Mouse (Mus musculus) liver, embryonic 18 days (tissue): ENCODE results near the gene Smg8. TPM values are rescaled to one million over a fixed set of nuclear protein-coding genes. Genes with fewer than 3 reads are reported as not detected.

ENCODE experiments used
- polyA plus RNA-seq: library from polyadenylated mRNA; depleted of rRNA; stranded (reverse); fragments of >200 nt; gene quantifications from 2 replicates; pipeline ENCODE4 v1.2.3, GENCODE M21; 2012; rRNA removed

Gene Smg8
- 5.3 and 5.6 TPM in 2 replicates for polyA plus RNA-seq

DNA sequence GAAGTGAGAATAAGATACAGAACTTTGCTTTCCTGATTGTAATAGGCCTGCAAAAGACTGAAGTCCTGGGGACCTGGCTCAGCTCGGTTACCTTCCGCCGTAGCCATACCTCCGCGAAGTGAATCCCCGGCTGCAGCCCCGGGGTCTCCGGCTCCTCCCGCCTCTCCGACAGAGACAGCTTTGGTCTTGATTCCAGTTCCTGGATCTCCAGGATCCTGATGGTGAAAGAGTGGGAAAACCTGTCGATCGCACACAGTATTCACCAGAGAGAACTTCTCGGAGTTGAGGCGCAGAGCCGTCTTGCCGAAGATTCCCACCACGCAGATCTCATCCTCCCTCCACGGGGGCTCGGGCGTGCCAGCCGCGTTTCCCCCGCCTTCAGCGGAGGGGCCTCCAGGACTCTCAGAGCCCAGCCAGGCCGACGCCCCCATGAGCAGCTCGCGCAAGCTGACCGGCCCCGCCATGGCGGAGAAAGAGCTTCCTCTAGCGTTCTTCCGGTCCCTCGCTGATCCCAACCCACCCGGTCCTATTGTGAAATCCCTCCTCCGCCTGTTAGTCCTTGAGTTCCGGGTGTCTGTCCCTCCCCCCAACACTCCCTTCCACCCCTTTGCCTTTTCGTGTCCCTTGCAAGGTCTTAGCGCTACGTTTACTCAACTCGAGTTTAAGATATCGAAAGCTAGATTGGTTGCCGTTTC is at the start of gene Smg8:
Smg8 (minus strand) TSS at position 485 of the 695 bp plus-strand sequence.

DNA sequence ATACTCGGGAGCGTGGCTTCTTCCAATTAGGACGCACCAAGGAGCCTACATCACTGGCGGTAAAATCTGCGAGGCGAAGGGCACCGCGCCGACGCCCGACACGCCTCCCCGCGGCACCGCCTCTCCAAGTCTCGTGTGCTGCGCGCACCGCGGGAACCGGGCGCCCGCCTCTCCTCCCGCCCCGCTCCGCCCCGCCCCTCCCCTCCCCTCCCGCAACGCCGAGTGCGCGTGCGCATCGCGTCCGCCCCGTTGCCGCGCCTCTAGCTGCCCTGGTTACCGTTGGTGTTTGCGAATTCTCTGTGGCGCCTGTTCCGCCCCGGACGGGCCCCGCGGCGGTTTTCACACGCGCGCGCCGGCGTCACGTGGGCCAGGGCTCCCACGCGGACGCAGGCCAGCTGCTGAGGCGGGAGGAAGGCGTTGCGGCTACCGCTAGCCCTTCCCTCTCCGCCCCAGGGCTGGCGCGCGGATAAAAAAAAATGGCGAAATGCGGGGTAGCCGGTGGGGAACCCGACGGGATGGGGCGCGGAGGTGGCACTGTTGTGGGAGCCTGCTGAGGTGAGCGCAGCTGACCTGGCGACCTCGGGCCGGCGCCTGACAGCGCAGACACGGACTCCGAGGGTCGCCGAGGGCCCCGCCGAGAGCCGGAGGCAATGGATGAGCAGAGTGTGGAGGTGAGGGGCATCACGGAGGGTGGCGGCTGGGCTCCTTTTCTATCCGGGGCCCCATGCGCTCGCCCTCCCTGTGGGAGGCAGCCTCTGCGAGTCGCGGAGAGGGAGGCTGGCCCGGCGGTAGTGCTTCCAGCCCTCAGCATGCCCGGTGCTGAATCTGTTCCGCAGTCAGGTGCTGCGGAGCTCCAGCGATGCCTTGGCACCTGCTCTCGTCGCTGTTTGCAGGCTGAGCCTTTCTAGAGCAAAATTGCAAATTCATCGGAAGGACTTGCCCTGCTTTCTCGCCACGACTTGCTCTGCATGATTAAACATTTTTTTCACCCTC is 40.5 kb upstream of the Smg8 start, which contains the start of gene Trim37:
Trim37 (plus strand) TSS at position 254 of the 993 bp plus-strand sequence.

DNA sequence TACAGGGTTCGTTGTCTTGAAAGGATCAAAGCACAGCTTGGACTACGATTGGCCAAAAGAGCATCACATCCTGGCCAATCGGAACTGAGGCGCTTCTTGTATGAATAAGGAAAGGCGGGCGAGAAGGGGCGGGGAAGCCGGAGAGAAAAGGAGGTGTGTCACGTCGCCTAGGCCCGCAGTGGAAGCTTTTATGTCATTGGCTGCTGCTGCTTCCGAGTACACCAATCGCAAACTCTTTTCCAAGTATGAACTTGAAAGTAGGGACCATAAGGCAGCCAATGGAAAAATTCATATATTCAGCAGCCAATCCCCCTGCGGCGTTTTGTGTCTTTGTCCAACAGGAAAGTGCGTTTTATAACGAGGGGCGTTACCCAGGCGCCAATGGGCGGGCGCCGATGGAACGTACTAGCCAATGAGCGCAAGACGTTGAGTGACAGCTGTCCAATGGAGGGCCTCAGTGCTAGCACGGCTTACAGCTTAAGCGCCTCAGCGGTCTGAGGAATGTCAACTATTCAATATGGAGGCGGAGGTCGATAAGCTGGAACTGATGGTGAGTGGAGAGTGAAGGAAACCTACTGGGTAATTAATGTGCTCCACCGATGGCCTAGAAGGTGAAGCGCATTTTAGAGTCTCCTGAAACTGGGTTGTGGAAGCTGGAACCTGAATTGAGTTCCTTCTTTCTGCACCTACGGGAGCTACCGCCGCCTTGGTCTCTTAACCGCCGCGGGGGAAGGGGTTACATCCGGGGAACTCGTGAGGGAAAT is 22.4 kb upstream of the Smg8 start, which contains the start of gene Ska2:
Ska2 (plus strand) TSS at position 480 of the 764 bp plus-strand sequence.

GRCm38 (mm10) chr11:87108409-87108754 is 21.8 kb upstream of the Smg8 start, which contains the start of gene Prr11:
Gene Prr11, minus strand, starts transcription at chr11:87108708.

GRCm38 (mm10) chr11:87073866-87074440 is 12.6 kb downstream of the Smg8 start, which contains the start of gene Gdpd1:
Gene Gdpd1, minus strand, starts transcription at chr11:87074062.

Other genes starting within 250 kb of the Smg8 start
- gene Ypel2, start 93.1 kb downstream of the Smg8 start, polyA plus RNA-seq = 2.3 and 2.5 TPM in 2 replicates
- 1.2 and 1.3 TPM in 2 replicates for gene Gdpd1, start 12.7 kb downstream of the Smg8 start, polyA plus RNA-seq
- 4.7 and 5.9 TPM in 2 replicates for gene Prr11, start 21.9 kb upstream of the Smg8 start, polyA plus RNA-seq
- gene Ska2, start 22.5 kb upstream of the Smg8 start, polyA plus RNA-seq = 10.2 and 10.5 TPM in 2 replicates
- gene Trim37, start 40.3 kb upstream of the Smg8 start, polyA plus RNA-seq = 4.7 and 5.0 TPM in 2 replicates